Mouse (Mus musculus): ENCODE measurements at regions not wholly inside any gene's neighbourhood (a gene's known extent, or its start where the extent isn't known, plus 50 kb on each side); places are given as distances from the start of the nearest gene placed in this dataset.

- TF ChIP-seq MAFK (IDR thresholded peaks at IDR 0.05; ENCODE audit: borderline replicate concordance, low read depth, low read length): peak; percentile 5; the same call in 1 of the 2 replicates
- 0 out of 2 replicates have a peak, but pooled peaks have one; percentile 22 for TF ChIP-seq ZMIZ1 (IDR thresholded peaks at IDR 0.05; ENCODE audit: low read depth, low read length)
- TF ChIP-seq MAZ (IDR thresholded peaks at IDR 0.05; ENCODE audit: low read depth, low read length): no peak
- no peak for TF ChIP-seq ZNF384 (IDR thresholded peaks at IDR 0.05; ENCODE audit: low read depth, low read length)
- TF ChIP-seq UBTF (IDR thresholded peaks at IDR 0.05; ENCODE audit: borderline replicate concordance, insufficient read depth, low read depth, low read length): no peak
- TF ChIP-seq E2F4 (IDR thresholded peaks at IDR 0.05; ENCODE audit: borderline replicate concordance, low read depth, low read length): no peak
- peak; percentile 47; the same call in 1 of the 2 replicates for TF ChIP-seq MAX (IDR thresholded peaks at IDR 0.05; ENCODE audit: low read length)
- TF ChIP-seq BHLHE40 (IDR thresholded peaks at IDR 0.05; ENCODE audit: borderline replicate concordance, low read depth, low read length): peak; percentile 81
- TF ChIP-seq MYB (IDR thresholded peaks at IDR 0.05; ENCODE audit: low read depth, low read length): peak; percentile 33; the same call in 1 of the 2 replicates
- TF ChIP-seq NRF1 (IDR thresholded peaks at IDR 0.05; ENCODE audit: insufficient read depth, low read depth, low read length, poor library complexity, severe bottlenecking): no peak
- peak; percentile 62; the same call in 1 of the 2 replicates for TF ChIP-seq MYC (IDR thresholded peaks at IDR 0.05; ENCODE audit: low read depth, low read length)
- peak; percentile 87 for TF ChIP-seq GATA1 (IDR thresholded peaks at IDR 0.05; ENCODE audit: low read depth, low read length)
- TF ChIP-seq JUND (IDR thresholded peaks at IDR 0.05; ENCODE audit: low read depth, low read length): no peak
These were observed 120.3 kb downstream of the Cpeb2 start (continued) for GRCm38 (mm10) chr5:43353021-43353990.

- peaks cover 32 to 45% of the 10 kb centered on the region in 2 experiments for H3K4me1 ChIP-seq (ENCODE audit: control insufficient read depth in 1 of 2, insufficient read depth in 2 of 2, low read length in 2 of 2)
- H3K9me3 ChIP-seq (replicated peaks; ENCODE audit: insufficient read depth, low read length): no peaks in the 10 kb centered on the region
- H3K9ac ChIP-seq (ENCODE audit: control insufficient read depth, low read depth, low read length, poor library complexity, severe bottlenecking): peak overlapping the region; percentile 57
- DNase-seq (ENCODE audit: low read depth, low spot score): peak; percentile 86
- no peaks in the 10 kb centered on the region for H3K79me2 ChIP-seq (ENCODE audit: control insufficient read depth, insufficient read depth, low read length, poor library complexity)
- peak overlapping the region; percentile 54 to 72 for H3K4me3 ChIP-seq (ENCODE audit: control insufficient read depth in 1 of 2, insufficient read depth in 1 of 2, low read depth in 2 of 2, low read length in 2 of 2)
- peaks cover 0 to 40% of the 10 kb centered on the region in 2 experiments; a peak in 2 of 4 replicates for H3K36me3 ChIP-seq (ENCODE audit: control insufficient read depth in 1 of 2, insufficient read depth in 2 of 2, low read length in 2 of 2)
- H3K27ac ChIP-seq (ENCODE audit: control insufficient read depth, low read depth, low read length): peak overlapping the region; percentile 78
- H3K27me3 ChIP-seq (ENCODE audit: control insufficient read depth in 1 of 2, insufficient read depth in 2 of 2, low read length in 2 of 2): no peaks in the 10 kb centered on the region
- 0 out of 2 replicates have a peak, but pooled peaks have one; percentile 46 for TF ChIP-seq TCF12 (IDR thresholded peaks at IDR 0.05; ENCODE audit: low read depth, low read length)
- TF ChIP-seq NELFE (IDR thresholded peaks at IDR 0.05; ENCODE audit: low read depth, low read length): peak; percentile 6; the same call in 1 of the 2 replicates
- peak; percentile 38; the same call in 1 of the 2 replicates for TF ChIP-seq USF1 (IDR thresholded peaks at IDR 0.05; ENCODE audit: low read depth, low read length)
- TF ChIP-seq ZMIZ1 (IDR thresholded peaks at IDR 0.05; ENCODE audit: low read depth, low read length): peak; percentile 23; the same call in 1 of the 2 replicates
- no peak for TF ChIP-seq MYC (IDR thresholded peaks at IDR 0.05; ENCODE audit: low read depth, low read length)
- TF ChIP-seq BHLHE40 (IDR thresholded peaks at IDR 0.05; ENCODE audit: borderline replicate concordance, low read depth, low read length): peak; percentile 35; the same call in 1 of the 2 replicates
- TF ChIP-seq NRF1 (IDR thresholded peaks at IDR 0.05; ENCODE audit: insufficient read depth, low read depth, low read length, poor library complexity, severe bottlenecking): 0 out of 2 replicates have a peak, but pooled peaks have one; percentile 8
- TF ChIP-seq MAFK (IDR thresholded peaks at IDR 0.05; ENCODE audit: borderline replicate concordance, low read depth, low read length): no peak
- TF ChIP-seq CHD1 (IDR thresholded peaks at IDR 0.05; ENCODE audit: low read depth, low read length): 0 out of 2 replicates have a peak, but pooled peaks have one; percentile 25
- TF ChIP-seq SIN3A (IDR thresholded peaks at IDR 0.05; ENCODE audit: low read length): peak; percentile 12; the same call in 1 of the 2 replicates
- TF ChIP-seq POLR2AphosphoS2 (IDR thresholded peaks at IDR 0.05; ENCODE audit: low read length): peak; percentile 64; the same call in 1 of the 2 replicates
- TF ChIP-seq ZNF384 (IDR thresholded peaks at IDR 0.05; ENCODE audit: low read depth, low read length): no peak
- no peak; the same call in 1 of the 2 replicates for TF ChIP-seq HCFC1 (IDR thresholded peaks at IDR 0.05; ENCODE audit: low read depth, low read length)
- TF ChIP-seq ETS1 (IDR thresholded peaks at IDR 0.05; ENCODE audit: low read depth, low read length): peak; percentile 80; the same call in 1 of the 2 replicates
- TF ChIP-seq RCOR1 (IDR thresholded peaks at IDR 0.05; ENCODE audit: low read depth, low read length): 0 out of 2 replicates have a peak, but pooled peaks have one; percentile 27
- TF ChIP-seq MAX (IDR thresholded peaks at IDR 0.05; ENCODE audit: low read length): peak; percentile 53
- peak; percentile 44; the same call in 1 of the 2 replicates for TF ChIP-seq TBP (IDR thresholded peaks at IDR 0.05; ENCODE audit: low read depth, low read length)
- peak; percentile 61; the same call in 1 of the 2 replicates for TF ChIP-seq MXI1 (IDR thresholded peaks at IDR 0.05; ENCODE audit: low read depth, low read length)
- TF ChIP-seq GATA1 (IDR thresholded peaks at IDR 0.05; ENCODE audit: low read depth, low read length): no peak
- no peak for TF ChIP-seq POLR2AphosphoS5 (IDR thresholded peaks at IDR 0.05; ENCODE audit: borderline replicate concordance, low read depth, low read length)
- no peak for TF ChIP-seq MEF2A (IDR thresholded peaks at IDR 0.05; ENCODE audit: extremely low read depth, insufficient replicate concordance, low read depth, low read length, poor library complexity, severe bottlenecking)
- peak in 1 of 2 experiments; percentile 56; a peak in 2 of 4 replicates for TF ChIP-seq EP300 (IDR thresholded peaks at IDR 0.05; ENCODE audit: low read depth in 1 of 2, low read length in 2 of 2)
These were observed 121.5 kb downstream of the Cpeb2 start for GRCm38 (mm10) chr5:43354351-43354942.

All from MEL (cell line).